Mouse (Mus musculus) retina, adult 2 months (tissue): ENCODE results near the gene Klc3.

Experiments used
- DNase-seq: peaks from one replicate; pipeline ENCODE4 v3.0.0-alpha.2; 2012; ENCODE audit warnings: low read depth, low spot score

The Klc3 gene

GRCm38 (mm10) chr7:19360944-19361343 lies 43.0 kb downstream of the Klc3 start:
- no peak for DNase-seq

GRCm38 (mm10) chr7:19359892-19360641 lies 43.8 kb downstream of the Klc3 start:
- DNase-seq, result no peak

GRCm38 (mm10) chr7:19359299-19359891 lies 44.5 kb downstream of the Klc3 start, which contains the start of the genes Cd3eap and Ppp1r13l:
Cd3eap (minus strand) TSS chr7:19359483.
Ppp1r13l (plus strand) TSS chr7:19359749.
- no peak for DNase-seq

GRCm38 (mm10) chr7:19358634-19359033 lies 45.3 kb downstream of the Klc3 start:
- DNase-seq, result no peak

- DNase-seq, result no peak
Observed at GRCm38 (mm10) chr7:19357381-19358375, 46.2 kb downstream of the Klc3 start.

GRCm38 (mm10) chr7:19356311-19356710 lies 47.6 kb downstream of the Klc3 start:
- no peak for DNase-seq

- no peak for DNase-seq
Observed at GRCm38 (mm10) chr7:19354991-19355390, 48.9 kb downstream of the Klc3 start.

- no peak for DNase-seq
Observed at GRCm38 (mm10) chr7:19350221-19350620, 53.7 kb downstream of the Klc3 start.

- no peak for DNase-seq
Observed at GRCm38 (mm10) chr7:19349188-19349915, 54.6 kb downstream of the Klc3 start.

GRCm38 (mm10) chr7:19344938-19345471 lies 58.9 kb downstream of the Klc3 start:
- peak; percentile 98 for DNase-seq
